Mouse (Mus musculus): ENCODE measurements around the gene Nudc.

DNA sequence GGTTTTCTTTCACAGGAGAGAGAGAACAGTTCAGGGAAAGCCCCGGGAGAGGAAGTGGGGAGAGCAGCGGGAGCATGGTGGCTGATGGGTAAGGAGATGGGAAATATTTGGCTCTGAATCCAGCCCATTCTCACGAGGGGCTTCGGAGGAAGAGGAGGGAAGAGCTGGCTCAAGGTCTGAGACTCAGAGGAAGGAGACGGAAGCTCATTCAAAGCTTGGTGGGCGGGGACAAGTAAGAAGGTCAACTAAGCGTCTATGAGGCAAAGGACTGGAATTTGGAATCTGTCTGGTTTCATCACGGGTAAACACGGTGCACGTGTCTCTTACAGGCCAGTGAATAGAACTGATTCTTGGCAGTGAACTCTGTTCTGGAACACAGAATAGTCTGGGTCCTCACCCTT lies 24.3 kb upstream of the Nudc start:
- no peak for TF ChIP-seq CTCF (IDR thresholded peaks at IDR 0.05; ENCODE audit: low read depth)
- no peak for TF ChIP-seq EP300 (IDR thresholded peaks at IDR 0.05; ENCODE audit: low read depth)
